Mouse (Mus musculus): Measurements from ENCODE around the gene Gm10277. TPM values are rescaled to one million over a fixed set of nuclear protein-coding genes. Genes with fewer than 3 reads are reported as not detected.

Gm10277 gene
- not detected in 2 replicates for polyA plus RNA-seq (2012; rRNA removed)

GRCm38 (mm10) chr11:77787707-77788106, at the start of gene Gm10277:
TSS of gene Gm10277 (minus strand) at chr11:77787747.

GRCm38 (mm10) chr11:77762783-77763672, 24.5 kb downstream of the Gm10277 start, which contains the start of gene Myo18a:
TSS of gene Myo18a (plus strand) at chr11:77763246.

Other genes starting within 250 kb of the Gm10277 start
- gene Taok1, start 179.9 kb downstream of the Gm10277 start, polyA plus RNA-seq (2012; rRNA removed) = 3.7 and 4.5 TPM in 2 replicates
- 8.2 and 10.0 TPM in 2 replicates for gene Nufip2, start 101.6 kb downstream of the Gm10277 start, polyA plus RNA-seq (2012; rRNA removed)
- gene Cryba1, start 62.5 kb downstream of the Gm10277 start, polyA plus RNA-seq (2012; rRNA removed) = not detected in 2 replicates
- gene Myo18a, start 24.5 kb downstream of the Gm10277 start, polyA plus RNA-seq (2012; rRNA removed) = 11.7 and 14.6 TPM in 2 replicates
- 12.8 and 16.4 TPM in 2 replicates for gene Pipox, start 106.3 kb upstream of the Gm10277 start, polyA plus RNA-seq (2012; rRNA removed)
- gene Sez6, start 143.1 kb upstream of the Gm10277 start, polyA plus RNA-seq (2012; rRNA removed) = 0.05 TPM in 1 of 2 replicates, not detected in the other
- 16.6 and 20.0 TPM in 2 replicates for gene Phf12, start 195.0 kb upstream of the Gm10277 start, polyA plus RNA-seq (2012; rRNA removed)
- gene Dhrs13, start 244.5 kb upstream of the Gm10277 start, polyA plus RNA-seq (2012; rRNA removed) = 8.1 and 9.3 TPM in 2 replicates